ENCODE assay signal across 25 mouse cellular contexts in the genomic region with DNA sequence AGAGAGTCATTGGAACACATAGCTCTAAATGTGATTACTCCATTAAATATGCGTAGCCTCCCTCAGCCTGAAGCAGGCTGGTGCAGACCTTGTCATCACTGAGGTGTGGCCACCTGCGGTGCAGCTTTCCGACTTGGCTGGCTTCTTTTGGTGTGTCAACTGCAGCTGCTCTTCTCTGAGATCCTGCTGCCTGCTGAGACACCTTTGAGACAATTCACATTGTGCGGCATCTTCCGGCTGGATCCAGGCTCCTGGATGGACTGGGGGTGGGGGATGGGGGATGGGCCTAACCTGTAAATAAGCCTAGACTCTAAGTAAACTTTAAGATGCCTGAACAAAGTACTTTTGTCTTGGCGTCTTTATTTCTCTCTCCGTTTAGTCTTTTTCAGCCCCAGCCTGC.
"Had no signal": no experiment of that assay in that cellular context is flagged by ENCODE, and none has a peak within 500 bp of the region (broad histone marks: within the 10 kb centered on the region; RNA-seq: fewer than 3 reads in every experiment).

No protein-coding gene starts in this region.

- ATAC-seq: hindbrain, postnatal 0 days; intestine, embryonic 16.5 days; liver, embryonic 12.5 days had no signal

- H3K4me2 ChIP-seq: heart, embryonic 11.5 days; hindbrain, embryonic 13.5 days; hindbrain, embryonic 15.5 days; kidney, embryonic 15.5 days; limb, embryonic 13.5 days; limb, embryonic 15.5 days; liver, embryonic 12.5 days had no signal

- H3K36me3 ChIP-seq: hindbrain, embryonic 13.5 days; hindbrain, embryonic 15.5 days; kidney, embryonic 15.5 days; limb, embryonic 13.5 days; limb, embryonic 15.5 days; liver, embryonic 12.5 days had no signal

- H3K27ac ChIP-seq: heart, adult 2 months; hindbrain, embryonic 13.5 days; hindbrain, embryonic 15.5 days; hindbrain, postnatal 0 days; kidney, embryonic 15.5 days; kidney, postnatal 0 days; limb, embryonic 13.5 days; limb, embryonic 15.5 days; liver, embryonic 12.5 days; liver, embryonic 14.5 days had no signal

- H3K4me3 ChIP-seq: heart, adult 2 months; hindbrain, embryonic 13.5 days; hindbrain, embryonic 15.5 days; kidney, embryonic 15.5 days; limb, embryonic 13.5 days; limb, embryonic 15.5 days; liver, embryonic 12.5 days had no signal

- H3K9ac ChIP-seq: hindbrain, embryonic 13.5 days; hindbrain, embryonic 15.5 days; kidney, embryonic 15.5 days; limb, embryonic 13.5 days; limb, embryonic 15.5 days; liver, embryonic 12.5 days; liver, embryonic 14.5 days had no signal

- H3K27me3 ChIP-seq: hindbrain, embryonic 13.5 days; hindbrain, embryonic 15.5 days; kidney, embryonic 15.5 days; limb, embryonic 13.5 days; limb, embryonic 15.5 days; liver, embryonic 12.5 days had no signal

- H3K4me1 ChIP-seq: hindbrain, embryonic 13.5 days; hindbrain, embryonic 15.5 days; kidney, embryonic 15.5 days; limb, embryonic 13.5 days; limb, embryonic 15.5 days; liver, embryonic 12.5 days had no signal

- H3K9me3 ChIP-seq: hindbrain, embryonic 13.5 days; hindbrain, embryonic 15.5 days; kidney, embryonic 15.5 days; limb, embryonic 13.5 days; limb, embryonic 15.5 days; liver, embryonic 12.5 days had no signal

- DNase-seq: gastrocnemius, postnatal 14 days; gastrocnemius, postnatal 36 days; heart, adult 11 months; heart, adult 2 months; heart, postnatal 14 days; heart, postnatal 36 days; kidney, adult 11 months; kidney, adult 2 months; kidney, adult 9 months; kidney, postnatal 14 days; kidney, postnatal 36 days; layer of hippocampus, adult 9-11 months; layer of hippocampus, postnatal 36 days; left cerebral cortex, postnatal 4 days had no signal
